Mouse (Mus musculus) thymus, postnatal 10 days (tissue): ENCODE measurements around the gene Pars2.

ENCODE experiments used
- DNase-seq, 2 experiments: peaks; one replicate each; pipeline ENCODE4 v3.0.0; 2021; ENCODE audit warnings: low spot score in 2 of 2

Pars2 gene

DNA sequence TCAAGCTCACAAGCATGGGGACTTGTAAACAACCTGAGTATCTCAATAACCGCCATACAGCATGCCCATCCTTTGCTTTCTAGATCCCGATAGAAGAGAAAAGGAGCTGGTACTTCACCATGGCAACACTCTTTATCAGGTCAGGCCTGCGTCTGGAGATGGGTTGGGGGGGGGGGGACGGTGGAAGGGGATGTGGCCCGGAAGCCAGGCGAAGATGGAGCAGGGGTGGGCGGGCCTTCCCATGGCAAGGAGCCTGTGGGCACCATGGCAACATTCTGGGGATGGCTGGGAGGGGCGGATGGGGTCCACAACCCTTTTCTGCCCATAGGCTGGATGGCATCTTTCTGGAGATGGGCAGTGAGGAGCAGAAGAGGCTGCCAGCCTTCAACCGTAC lies 16.8 kb upstream of the Pars2 start:
- DNase-seq = no peak

DNA sequence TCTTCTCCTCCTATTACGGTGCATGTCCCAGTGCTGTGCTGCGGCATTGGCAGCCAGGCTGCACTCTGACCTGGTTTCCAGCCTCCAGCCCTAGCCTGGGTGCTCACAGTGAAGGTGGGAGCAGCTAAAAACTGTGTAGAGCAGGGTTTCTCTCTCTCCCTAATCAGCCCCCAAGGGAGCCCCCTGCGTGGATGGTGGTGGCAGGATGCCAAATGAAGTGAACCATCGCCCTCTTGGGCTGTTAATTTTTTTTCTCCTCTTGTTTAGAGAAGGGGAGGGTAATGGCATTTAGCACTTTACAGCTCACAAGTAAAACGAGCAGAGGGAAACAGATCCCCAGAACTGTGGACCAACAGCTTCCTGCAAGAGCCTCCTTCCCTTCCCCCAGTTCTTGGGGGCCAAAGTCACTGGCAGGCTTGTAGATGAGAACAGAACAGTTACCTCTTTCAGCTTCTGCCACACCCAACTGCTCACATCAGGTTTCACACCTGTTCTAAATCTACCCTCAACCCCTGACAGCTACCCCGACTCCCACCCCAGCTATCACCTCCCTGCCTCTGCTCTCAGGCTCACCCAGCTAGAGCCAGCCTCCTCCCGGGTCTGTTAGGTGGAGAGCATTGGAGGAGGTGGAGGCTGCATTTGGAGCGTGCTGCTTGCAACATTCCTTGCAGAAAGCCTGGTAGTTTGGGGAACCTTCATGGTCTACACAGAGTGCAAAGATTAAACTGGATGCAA lies 7.2 kb upstream of the Pars2 start:
- DNase-seq = no peak

DNA sequence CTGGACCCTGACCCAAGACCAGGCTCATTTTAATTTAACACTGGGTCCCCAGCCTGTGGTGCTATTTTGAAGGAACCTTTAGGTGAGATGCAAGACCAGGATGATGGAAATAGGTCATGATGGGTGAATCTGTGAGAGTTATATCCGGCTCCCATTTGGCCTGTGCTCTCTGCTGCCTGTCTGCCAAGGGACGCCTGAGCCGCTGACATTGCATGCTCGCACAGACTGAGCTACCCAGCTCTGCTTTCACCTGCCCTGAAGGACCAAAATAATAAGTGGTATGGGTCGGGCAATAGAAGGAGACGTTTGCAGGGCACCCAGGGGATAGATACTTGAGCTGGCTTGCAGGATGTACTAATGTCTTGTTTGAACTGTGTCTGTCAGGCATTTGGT lies 6.7 kb upstream of the Pars2 start:
- DNase-seq = no peak

DNA sequence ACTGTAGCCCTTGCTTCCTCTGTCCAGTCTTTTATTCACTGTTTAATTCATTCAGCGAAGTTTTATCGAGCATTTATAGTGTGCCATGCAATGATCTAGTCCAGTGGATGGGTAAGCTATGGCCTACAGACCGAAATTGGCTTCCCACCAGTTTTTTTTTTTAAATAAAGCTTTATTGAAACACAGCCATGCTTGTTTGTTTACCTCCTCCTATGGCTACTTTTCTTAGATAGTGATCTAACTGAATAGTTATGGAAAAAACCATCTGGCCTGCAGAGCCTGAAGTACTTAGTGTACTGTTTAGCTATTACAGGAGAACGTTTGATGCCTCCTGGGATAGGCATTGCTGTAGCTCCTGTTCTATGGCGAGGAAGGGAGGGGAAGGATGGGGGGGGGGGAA lies 5.1 kb upstream of the Pars2 start:
- no peak for DNase-seq

DNA sequence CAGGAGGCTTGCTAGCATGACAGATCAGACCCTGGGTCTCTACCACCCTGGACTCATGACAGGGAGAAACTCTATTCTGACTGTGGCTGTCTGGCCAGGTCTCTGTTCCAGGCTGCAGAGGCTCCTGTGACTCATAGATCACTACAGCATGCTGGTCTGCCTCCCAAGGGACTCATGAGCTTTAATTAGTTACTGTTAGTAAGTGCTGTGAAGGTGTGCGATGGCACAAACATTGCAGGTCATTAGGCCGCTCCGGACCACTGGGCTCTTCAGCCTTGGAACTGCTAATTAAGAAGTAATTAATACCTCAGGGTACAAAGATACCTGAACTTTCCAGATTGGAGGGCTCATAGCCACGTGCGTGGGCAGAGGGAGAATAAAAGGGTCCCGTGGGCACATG lies 3.7 kb upstream of the Pars2 start:
- no peak for DNase-seq

DNA sequence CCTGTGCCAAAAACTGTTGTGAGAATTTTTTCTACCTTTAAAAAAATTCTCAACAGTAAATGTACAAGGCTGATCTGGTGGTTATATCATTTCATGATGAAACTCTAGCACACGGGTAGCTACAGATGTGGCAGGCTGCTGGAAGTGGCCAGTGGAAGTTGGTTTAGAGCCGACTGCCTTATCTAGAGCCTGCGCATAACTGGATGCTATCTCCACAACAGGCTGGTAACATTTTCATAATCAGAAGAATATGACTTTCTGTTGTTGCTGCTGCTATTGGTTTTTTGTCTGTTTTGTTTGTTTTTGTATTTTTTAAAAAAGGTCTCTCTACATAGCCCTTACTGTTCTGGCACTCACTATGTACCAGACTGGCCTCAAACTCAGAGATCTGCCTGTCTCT lies 1.7 kb downstream of the Pars2 start:
- no peak for DNase-seq

DNA sequence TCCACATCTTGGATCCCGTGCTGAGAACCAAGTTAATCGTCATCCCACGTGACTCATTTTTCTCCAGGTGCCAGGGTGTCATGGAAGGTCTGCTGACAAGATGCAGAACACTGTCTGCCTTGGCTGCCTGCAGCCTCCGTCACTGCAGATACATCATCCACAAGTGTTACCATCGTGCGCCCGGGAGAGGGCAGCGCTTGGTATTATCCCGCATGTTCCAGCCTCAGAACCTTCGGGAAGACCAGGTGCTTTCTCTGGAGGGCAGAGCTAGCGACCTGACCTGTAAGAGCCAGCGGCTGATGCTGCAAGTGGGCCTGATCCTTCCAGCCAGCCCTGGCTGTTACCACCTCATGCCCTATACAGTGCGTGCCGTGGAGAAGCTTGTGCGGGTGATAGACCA lies 2.2 kb downstream of the Pars2 start:
- no peak for DNase-seq

DNA sequence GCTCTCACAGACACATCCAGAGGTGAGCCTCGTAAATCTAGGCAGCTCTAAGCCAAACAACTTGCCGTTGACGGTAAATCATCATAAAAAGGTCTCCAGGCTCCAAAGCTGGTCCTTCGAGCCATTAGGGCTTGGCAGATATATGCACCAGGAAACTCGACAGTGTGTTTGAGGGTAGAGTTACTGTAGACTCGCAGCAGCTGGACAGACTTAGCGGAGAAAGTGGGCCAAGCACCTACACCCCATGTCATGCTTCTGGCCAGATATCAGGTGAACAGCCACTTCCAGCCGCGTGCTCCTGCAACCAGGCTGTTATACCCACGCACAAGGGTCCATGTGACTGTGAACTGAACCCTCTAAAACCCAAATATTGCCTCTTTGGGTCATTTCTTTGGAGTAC lies 4.8 kb downstream of the Pars2 start:
- DNase-seq = no peak

DNA sequence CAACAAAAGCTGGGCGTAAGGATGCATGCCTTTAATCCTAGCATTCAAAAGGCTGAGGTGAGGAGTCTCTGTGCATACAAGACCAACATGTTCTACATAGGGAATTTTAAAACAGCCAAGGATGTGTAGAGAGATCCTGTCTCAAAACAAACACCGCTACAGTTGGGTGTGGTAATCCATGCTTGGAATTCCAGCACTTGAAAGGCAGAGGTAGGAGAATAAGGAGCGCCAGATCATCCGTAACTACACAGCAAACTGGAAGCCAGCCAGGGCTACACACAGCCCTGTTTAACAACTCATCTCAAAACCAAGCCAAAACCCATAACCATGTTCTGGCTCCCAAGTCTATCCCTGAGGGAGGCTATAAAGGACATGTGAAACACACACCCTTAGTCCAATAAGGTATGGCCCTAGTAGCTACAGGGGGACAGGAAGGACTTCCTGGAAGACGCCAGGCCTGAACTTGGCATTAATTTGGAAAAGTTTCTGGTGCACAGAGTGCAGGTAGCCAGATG lies 13.1 kb downstream of the Pars2 start:
- DNase-seq = no peak

DNA sequence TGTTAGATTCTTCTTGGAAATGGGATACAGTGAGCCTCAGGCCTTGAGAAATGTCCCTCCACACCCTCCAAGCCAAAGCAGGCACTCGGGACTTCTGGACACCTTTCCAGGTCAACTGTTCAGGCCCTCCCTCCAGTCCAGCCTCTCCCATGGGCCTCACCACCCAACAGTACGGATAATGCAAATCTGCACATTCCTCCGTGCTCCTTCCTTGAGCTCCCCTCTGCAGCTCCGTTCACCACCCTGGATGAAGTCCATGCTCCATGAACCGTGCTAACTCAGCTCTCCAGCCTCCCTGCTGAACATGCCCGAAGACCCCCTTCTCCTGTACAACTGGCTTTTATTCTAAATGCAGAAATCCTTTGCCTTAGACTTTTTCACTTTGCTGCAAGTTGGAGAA lies 13.8 kb downstream of the Pars2 start:
- DNase-seq = no peak

DNA sequence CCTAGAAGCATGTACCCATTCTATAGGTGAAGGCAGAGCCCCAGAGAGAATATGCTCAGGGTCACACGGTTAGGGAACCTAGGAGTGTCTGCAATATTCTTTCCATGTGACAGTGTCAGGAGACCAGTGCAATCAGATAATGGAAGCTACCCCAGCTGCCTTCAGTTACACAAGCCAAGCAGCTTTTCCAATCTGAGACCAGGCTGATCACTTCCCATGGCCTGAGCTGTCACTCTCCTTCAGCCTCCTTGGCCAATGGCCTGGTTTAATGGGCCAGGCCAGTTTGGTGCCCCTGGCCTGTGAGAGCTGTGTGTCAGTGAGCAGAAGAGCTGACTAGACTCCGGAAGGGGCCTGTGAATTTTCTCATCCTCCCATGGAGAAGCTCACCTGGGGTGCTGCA lies 14.4 kb downstream of the Pars2 start:
- DNase-seq = no peak

DNA sequence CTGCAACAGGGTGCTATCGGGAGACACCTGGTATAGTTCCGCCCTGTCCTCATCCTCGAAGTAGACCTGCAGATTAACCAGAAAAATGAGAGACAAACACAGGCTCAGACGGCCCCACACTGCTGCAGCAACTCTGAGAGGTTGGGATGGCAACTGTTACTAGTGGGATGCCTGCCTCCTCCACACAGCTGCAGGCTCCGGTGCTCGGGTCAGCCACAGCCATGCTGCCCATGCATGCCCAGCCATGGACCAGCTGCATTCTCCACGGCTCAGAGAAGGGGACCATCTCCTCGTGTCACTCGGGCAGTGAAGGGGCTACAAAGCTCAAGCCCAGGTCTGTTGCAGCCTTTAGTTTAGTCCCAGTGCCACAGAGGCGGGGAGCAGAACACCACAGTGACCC lies 14.8 kb downstream of the Pars2 start:
- no peak for DNase-seq

DNA sequence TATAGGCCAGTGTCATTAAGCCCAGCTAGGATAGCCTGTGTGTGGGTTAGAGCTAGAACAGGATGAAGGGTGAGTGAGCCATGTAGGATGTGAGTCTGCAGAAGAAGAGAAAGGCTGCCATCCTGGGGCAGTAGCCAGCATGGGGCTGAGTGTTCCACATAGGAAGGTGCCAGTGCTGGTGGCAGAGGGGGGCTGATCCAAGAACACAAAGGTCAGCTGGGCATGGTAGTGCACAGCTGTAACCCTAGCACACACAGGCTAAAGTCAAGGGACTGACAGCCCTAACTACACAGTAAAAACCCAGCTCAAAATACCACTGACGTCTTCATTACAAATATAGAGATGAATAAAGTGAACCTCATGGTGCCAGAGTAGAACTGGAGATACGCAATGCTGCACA lies 15.7 kb downstream of the Pars2 start:
- DNase-seq = no peak

DNA sequence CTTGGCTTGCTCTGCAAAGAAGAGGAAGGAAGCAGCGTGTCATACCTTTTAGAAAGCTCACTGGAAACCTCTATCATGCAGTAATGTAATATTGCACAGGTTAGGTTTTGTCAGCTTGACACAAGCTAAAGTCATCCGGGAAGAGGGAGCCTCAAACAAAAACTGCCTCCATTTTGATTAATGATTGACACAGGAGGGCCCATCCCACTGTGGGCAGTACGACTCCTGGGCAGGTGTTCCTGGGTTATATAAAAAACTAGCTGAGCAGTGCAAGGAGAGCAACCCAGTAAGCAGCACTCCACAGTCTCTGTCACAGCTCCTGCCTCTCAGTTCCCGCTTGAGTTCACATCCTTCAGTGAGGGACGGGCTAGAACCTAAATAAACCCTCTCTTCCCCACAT lies 25.9 kb downstream of the Pars2 start:
- DNase-seq = no peak

DNA sequence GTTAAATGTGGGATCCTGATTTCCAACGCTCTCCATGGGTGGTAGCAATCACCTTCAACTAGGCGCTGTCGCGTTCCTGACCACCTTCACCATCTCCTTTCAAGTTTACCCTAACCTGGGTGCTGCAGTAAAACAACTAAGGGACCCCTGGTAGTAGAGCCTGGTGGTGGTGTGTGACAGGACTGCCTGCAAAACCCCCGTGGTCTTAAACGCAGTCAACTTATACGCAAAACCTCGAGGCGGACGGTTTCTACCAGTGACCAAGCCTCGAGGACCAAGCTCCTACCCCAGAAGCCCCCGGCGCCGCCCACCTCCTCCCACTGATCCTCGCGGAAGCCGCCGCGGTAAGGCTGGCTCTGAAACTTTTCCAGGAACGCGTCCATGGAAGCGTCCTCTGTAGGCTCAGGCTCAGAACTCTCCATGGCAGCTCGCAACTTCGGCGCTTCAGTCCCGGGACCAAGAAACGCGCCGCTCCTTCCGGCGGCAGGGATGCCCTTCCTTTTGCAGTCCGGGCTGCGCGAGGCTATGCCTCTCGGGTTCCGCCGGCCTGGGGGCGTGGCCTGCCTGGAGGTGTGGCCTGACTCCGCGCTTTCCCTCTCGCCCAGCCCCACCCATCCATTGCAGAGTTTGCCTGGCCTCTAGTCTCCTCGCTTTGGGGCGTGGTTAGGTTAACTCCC lies 27.7 kb downstream of the Pars2 start, which contains the start of gene Ttc4:
TSS of gene Ttc4 (minus strand) at position 503 of the 677 bp plus-strand sequence.
- DNase-seq = peak; percentile 83 to 91

DNA sequence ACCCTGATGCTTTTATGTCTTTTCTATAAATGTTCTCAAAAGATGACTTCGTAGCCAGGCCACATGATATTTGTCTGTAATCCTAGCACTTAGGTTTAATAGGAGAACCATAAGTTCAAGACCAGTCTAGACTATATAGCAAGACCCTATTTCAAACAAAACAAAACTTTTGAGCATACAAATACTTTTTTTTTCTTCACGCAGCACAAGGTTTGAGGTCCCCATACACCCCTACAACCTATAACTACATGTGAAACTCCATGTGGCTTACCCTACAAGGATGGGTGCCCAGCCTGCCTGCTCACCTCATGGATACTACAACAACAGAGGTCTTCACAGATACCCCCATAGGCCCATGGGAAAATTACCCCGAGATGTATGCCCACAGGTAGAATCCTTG lies 28.3 kb downstream of the Pars2 start:
- no peak for DNase-seq

DNA sequence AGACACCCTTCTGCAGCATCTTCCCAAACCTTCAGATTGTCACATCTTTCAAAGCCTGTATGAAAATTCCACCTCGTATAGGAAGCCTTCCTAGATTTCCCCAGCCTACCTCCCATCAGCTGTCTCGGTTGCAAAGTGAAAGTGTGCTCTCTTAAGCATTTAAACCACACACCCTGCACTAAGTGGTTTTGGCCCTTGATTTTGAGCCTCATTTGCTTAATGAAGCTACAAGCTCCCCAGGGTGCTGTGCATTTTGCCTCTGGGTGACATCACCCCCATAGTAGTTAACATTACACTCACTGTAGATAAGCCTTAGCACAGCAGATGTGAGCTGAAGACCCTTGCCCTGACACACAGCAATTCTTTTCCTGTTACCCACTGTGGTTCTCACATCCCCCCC lies 30.1 kb downstream of the Pars2 start:
- no peak for DNase-seq

DNA sequence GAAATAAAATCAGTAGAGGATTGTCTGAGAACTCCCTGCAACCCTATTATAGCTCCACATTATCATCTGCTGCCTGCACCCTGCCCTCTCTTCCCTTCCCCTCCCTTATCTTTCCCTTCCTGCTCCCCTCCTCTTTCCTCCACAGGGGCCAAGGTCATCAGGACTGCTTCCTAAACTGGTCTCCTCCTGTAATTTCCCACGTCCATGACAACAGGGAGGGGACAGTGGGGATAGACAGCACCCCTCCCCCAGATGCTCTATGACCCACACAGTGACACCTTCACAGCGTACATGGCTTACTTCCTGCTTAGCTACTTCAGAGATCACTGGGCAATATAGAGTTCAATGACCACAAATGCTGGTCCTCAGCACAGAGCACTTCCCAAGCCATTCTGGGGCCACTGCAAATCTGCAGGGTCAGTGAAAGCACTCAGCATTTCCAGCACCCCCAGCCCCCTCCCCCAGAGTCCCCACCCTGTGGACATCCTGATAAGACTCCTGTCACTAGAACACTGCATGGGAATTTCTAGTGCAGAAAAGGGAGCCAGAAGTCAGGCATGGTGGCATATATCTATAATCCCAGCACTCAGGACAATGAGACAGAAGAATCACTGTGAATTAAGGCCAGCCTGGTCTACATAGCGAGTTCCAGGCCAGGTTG lies 37.9 kb downstream of the Pars2 start:
- DNase-seq = no peak

DNA sequence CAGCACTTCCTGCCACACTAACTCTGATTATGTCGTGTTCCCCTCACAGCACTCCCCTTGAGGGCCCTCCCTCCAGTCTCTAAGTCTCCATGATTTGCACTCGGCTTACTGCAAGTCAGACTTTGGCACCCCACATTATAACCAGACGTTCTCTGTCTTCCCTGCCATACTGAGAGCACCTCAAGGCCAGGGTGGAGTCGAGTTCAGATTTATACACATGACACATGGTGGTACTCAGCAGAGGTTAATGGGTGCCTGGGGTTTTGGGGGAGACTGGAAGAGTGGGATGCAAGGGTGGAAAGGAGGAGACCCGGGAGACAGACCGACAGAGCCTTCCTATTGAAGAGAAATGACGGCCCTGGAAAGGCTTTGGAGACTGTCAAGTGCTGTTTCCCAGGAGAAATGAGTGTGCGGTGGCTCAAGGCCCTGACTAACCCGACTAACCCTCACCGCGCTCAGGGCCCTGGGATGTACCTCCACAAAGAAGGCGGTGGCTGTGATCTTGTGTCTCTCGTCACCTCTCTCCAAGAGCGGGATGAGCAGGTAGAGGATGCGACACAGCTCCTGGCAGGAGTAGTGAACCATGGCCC lies 43.1 kb downstream of the Pars2 start:
- DNase-seq = no peak

DNA sequence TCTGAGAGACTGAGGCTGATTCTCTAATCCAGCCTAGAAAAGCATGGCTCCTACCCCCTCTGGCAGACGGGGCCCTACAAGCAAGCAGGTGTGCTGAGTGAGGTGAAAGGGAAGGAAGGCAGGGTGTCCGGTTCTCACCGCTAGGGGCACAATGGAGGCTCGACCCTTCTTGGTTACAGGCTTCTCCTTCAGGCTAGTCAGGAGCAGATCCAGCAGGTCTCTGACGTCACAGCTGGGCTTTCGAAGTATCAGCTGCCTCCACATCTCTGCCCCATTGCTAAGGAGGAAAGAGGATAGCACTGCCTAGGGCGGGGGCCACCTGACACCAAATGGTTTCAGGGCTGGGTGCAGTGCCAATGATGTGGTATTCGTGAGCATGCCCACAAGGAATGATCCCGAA lies 49.1 kb downstream of the Pars2 start:
- DNase-seq = peak in 1 of 2 experiments; percentile 23

DNA sequence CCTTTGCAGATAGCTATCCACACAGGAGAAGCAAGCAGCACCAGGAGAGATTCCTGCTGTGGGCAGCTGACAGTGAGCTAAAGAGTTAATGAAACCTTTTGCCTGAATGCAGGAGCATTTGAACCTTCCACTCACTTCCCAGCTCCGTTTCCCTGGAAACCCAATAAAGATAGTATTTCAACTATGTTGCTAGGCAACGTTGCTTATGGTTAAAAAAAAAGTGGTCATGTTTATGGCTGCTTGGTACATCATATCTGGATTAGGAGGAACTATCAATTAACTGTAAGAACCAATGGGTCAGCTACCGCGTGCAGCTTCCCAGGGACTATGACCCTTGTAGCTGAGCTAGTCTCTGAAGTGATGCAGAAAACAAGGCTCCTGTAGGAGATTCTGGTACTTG lies 49.9 kb downstream of the Pars2 start:
- DNase-seq = no peak

DNA sequence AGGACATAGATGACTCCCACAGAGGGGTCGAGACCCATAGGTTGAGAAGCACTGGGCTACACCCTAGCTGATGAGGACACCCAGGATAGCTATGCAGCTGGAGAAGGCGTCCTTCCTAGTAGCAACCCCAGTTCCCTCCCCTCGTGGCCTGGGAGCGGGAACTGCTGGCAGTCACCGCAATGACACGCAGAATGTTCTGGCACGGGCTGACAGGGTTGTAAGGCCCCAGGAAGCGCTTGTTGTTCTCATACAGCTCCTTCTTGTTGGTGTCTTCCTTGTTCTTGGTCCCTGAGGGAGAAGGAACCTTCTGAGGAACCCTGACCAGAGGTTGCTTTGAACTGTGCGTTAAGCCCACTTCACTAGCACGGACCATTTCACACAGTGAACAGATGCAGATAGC lies 53.1 kb downstream of the Pars2 start:
- DNase-seq = no peak

DNA sequence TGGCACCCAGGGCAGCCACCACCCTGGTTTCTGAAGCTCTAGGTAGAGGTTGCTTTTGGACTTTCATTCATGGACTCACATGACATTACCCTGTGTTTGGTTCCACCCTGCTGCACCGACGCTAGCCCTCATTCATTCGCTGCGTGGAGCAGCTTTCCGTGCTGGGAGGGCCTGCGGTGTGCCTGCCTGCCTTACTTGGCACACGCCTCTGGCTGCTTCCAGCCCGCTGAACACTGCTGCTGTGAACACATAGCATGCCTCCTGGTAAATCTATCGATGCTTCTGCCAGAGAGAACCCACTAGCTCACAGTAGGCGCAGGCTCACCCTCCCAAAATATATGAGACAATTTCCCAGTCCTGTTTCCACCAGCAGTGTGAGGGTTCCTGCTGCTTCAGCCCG lies 53.5 kb downstream of the Pars2 start:
- no peak for DNase-seq
